28 mouse cellular contexts compared by ENCODE assay signal in genomic region chr16:90652821-90653220, GRCm38 (mm10).
A peak's percentile ranks its signal among the peaks of the same experiment; 100 is the strongest.
DNase-seq lines count a peak whose midpoint lies in the region; ATAC-seq and TF ChIP-seq lines count a peak whose summit lies in the region.
"Had no signal": no experiment of that assay in that cellular context is flagged by ENCODE, and none has a peak within 500 bp of the region (broad histone marks: within the 10 kb centered on the region; RNA-seq: fewer than 3 reads in every experiment).

No protein-coding gene starts in this region.

- no peaks in the 10 kb centered on the region for H3K36me3 ChIP-seq in kidney, postnatal 0 days (ENCODE audit: insufficient read depth, low read length)
- no peaks in the 10 kb centered on the region for H3K36me3 ChIP-seq in ES-Bruce4 (ENCODE audit: control insufficient read depth, insufficient read depth, low read length, poor library complexity, severe bottlenecking)
- H3K36me3 ChIP-seq in MEL (ENCODE audit: control insufficient read depth in 1 of 2, insufficient read depth in 2 of 2, low read length in 2 of 2), result no peaks in the 10 kb centered on the region
- H3K36me3 ChIP-seq in stomach, postnatal 0 days (ENCODE audit: control insufficient read depth, insufficient read depth, low read length), result no peaks in the 10 kb centered on the region
- H3K36me3 ChIP-seq: embryonic facial prominence, embryonic 12.5 days; forebrain, embryonic 15.5 days; hindbrain, embryonic 12.5 days; limb, embryonic 13.5 days; midbrain, embryonic 15.5 days; neural tube, embryonic 15.5 days; stomach, embryonic 15.5 days had no signal

- TF ChIP-seq EP300 in ES-Bruce4 (IDR thresholded peaks at IDR 0.05; ENCODE audit: insufficient read depth, low read depth, low read length) (no peak), MEL (IDR thresholded peaks at IDR 0.05; ENCODE audit: low read depth in 1 of 2, low read length in 2 of 2) (no peak)
- TF ChIP-seq EP300 in stomach, postnatal 0 days (optimal IDR thresholded peaks at IDR 0.05), result no peak

- 51% methylated on average over 4 of the region's 4 CpGs for WGBS in kidney, postnatal 0 days
- WGBS in stomach, postnatal 0 days, result 70% methylated on average over 4 of the region's 4 CpGs
- 73% methylated on average over 4 of the region's 4 CpGs for WGBS in cerebellum, adult 2 months

- H3K4me1 ChIP-seq in kidney, postnatal 0 days (replicated peaks; ENCODE audit: insufficient read depth, low read length), result no peaks in the 10 kb centered on the region
- no peaks in the 10 kb centered on the region for H3K4me1 ChIP-seq in ES-Bruce4 (ENCODE audit: control insufficient read depth, insufficient read depth, low read length)
- H3K4me1 ChIP-seq in MEL (ENCODE audit: control insufficient read depth in 1 of 2, insufficient read depth in 2 of 2, low read length in 2 of 2), result no peaks in the 10 kb centered on the region
- H3K4me1 ChIP-seq in stomach, postnatal 0 days (replicated peaks; ENCODE audit: control insufficient read depth, insufficient read depth), result no peaks in the 10 kb centered on the region
- 0 out of 2 replicates have a peak, but pooled peaks cover 5% of the 10 kb centered on the region for H3K4me1 ChIP-seq in cerebellum, adult 2 months (ENCODE audit: control insufficient read depth, insufficient read depth, low read length)

- TF ChIP-seq POLR2A in ES-Bruce4 (IDR thresholded peaks at IDR 0.05; ENCODE audit: insufficient read depth, low read length) (no peak), MEL (IDR thresholded peaks at IDR 0.05; ENCODE audit: control insufficient read depth in 1 of 2, insufficient read depth in 1 of 2, low read depth in 1 of 2, low read length in 2 of 2, poor library complexity in 1 of 2) (no peak)
- TF ChIP-seq POLR2A in cerebellum, adult 2 months (IDR thresholded peaks at IDR 0.05; ENCODE audit: borderline replicate concordance, insufficient read depth, low read length), result no peak

- no peaks in the 10 kb centered on the region for H3K9me3 ChIP-seq in kidney, postnatal 0 days (replicated peaks; ENCODE audit: low read length)
- H3K9me3 ChIP-seq in ES-Bruce4 (replicated peaks; ENCODE audit: control insufficient read depth, insufficient read depth, low read length, poor library complexity, severe bottlenecking) (no peaks in the 10 kb centered on the region), MEL (replicated peaks; ENCODE audit: insufficient read depth, low read length) (no peaks in the 10 kb centered on the region)
- no peaks in the 10 kb centered on the region for H3K9me3 ChIP-seq in stomach, postnatal 0 days (ENCODE audit: control insufficient read depth, low read length)
- H3K9me3 ChIP-seq: embryonic facial prominence, embryonic 12.5 days; forebrain, embryonic 15.5 days; hindbrain, embryonic 12.5 days; midbrain, embryonic 15.5 days; neural tube, embryonic 15.5 days; stomach, embryonic 15.5 days had no signal

- no peaks in the 10 kb centered on the region for H3K27me3 ChIP-seq in kidney, postnatal 0 days (ENCODE audit: insufficient read depth, low read length)
- no peaks in the 10 kb centered on the region for H3K27me3 ChIP-seq in ES-Bruce4 (ENCODE audit: control insufficient read depth, insufficient read depth, low read length, poor library complexity, severe bottlenecking)
- H3K27me3 ChIP-seq in MEL (ENCODE audit: control insufficient read depth in 1 of 2, insufficient read depth in 2 of 2, low read length in 2 of 2), result no peaks in the 10 kb centered on the region
- H3K27me3 ChIP-seq in stomach, postnatal 0 days (ENCODE audit: control insufficient read depth, insufficient read depth, low read length), result no peaks in the 10 kb centered on the region
- no peaks in the 10 kb centered on the region for H3K27me3 ChIP-seq in cerebellum, adult 2 months (ENCODE audit: control insufficient read depth, insufficient read depth, low read length)
- H3K27me3 ChIP-seq: embryonic facial prominence, embryonic 12.5 days; forebrain, embryonic 15.5 days; limb, embryonic 13.5 days; midbrain, embryonic 15.5 days; neural tube, embryonic 15.5 days; stomach, embryonic 15.5 days had no signal

- DNase-seq in kidney, postnatal 0 days (ENCODE audit: low spot score), result no peak
- DNase-seq in kidney, adult 9 months, result no peak
- DNase-seq in MEL (ENCODE audit: low read depth, low spot score), result peak; percentile 4
- no peak for DNase-seq in stomach, postnatal 0 days (ENCODE audit: low spot score)
- DNase-seq in frontal cortex, postnatal 14 days (ENCODE audit: low spot score in 2 of 2), result no peak
- DNase-seq in cerebellum, adult 2 months, result no peak
- DNase-seq: adrenal gland, adult 2 months; adrenal gland, postnatal 36 days; cerebellum, adult 18-20 months; cerebellum, postnatal 25 days; heart, postnatal 36 days; kidney, postnatal 25 days; lung, postnatal 10 days; right cerebral cortex, postnatal 25 days; thymus, postnatal 25 days had no signal

- H3K79me2 ChIP-seq in MEL (ENCODE audit: control insufficient read depth, insufficient read depth, low read length, poor library complexity), result no peaks in the 10 kb centered on the region

- no peak overlapping the region for H3K27ac ChIP-seq in kidney, postnatal 0 days
- H3K27ac ChIP-seq in ES-Bruce4 (ENCODE audit: insufficient read depth, low read length) (no peak overlapping the region), MEL (ENCODE audit: control insufficient read depth, low read depth, low read length) (no peak overlapping the region)
- H3K27ac ChIP-seq in stomach, postnatal 0 days (replicated peaks), result no peak overlapping the region
- H3K27ac ChIP-seq in cerebellum, adult 2 months (ENCODE audit: insufficient read depth, low read length), result no peak overlapping the region
- H3K27ac ChIP-seq: embryonic facial prominence, embryonic 12.5 days; forebrain, embryonic 15.5 days; hindbrain, embryonic 12.5 days; hindbrain, postnatal 0 days; limb, embryonic 13.5 days; midbrain, embryonic 15.5 days; neural tube, embryonic 15.5 days; stomach, embryonic 15.5 days had no signal

- no peak overlapping the region for H3K4me2 ChIP-seq in kidney, postnatal 0 days (ENCODE audit: low read length)
- no peak overlapping the region for H3K4me2 ChIP-seq in stomach, postnatal 0 days (replicated peaks; ENCODE audit: low read depth)
- H3K4me2 ChIP-seq: embryonic facial prominence, embryonic 12.5 days; forebrain, embryonic 15.5 days; heart, embryonic 11.5 days; hindbrain, embryonic 12.5 days; limb, embryonic 13.5 days; liver, embryonic 11.5 days; midbrain, embryonic 15.5 days; neural tube, embryonic 15.5 days; stomach, embryonic 15.5 days had no signal

- H3K9ac ChIP-seq in kidney, postnatal 0 days (ENCODE audit: low read depth, low read length), result no peak overlapping the region
- H3K9ac ChIP-seq in ES-Bruce4 (ENCODE audit: low read depth, poor library complexity, severe bottlenecking), result no peak overlapping the region
- no peak overlapping the region for H3K9ac ChIP-seq in MEL (ENCODE audit: control insufficient read depth, low read depth, low read length, poor library complexity, severe bottlenecking)
- no peak overlapping the region for H3K9ac ChIP-seq in stomach, postnatal 0 days (ENCODE audit: low read length)
- H3K9ac ChIP-seq: embryonic facial prominence, embryonic 12.5 days; forebrain, embryonic 15.5 days; hindbrain, embryonic 12.5 days; limb, embryonic 13.5 days; midbrain, embryonic 15.5 days; neural tube, embryonic 15.5 days; stomach, embryonic 15.5 days had no signal

- no peak for TF ChIP-seq RAD21 in MEL (IDR thresholded peaks at IDR 0.05; ENCODE audit: low read depth, low read length)

- no peak overlapping the region for H3K4me3 ChIP-seq in kidney, postnatal 0 days (replicated peaks; ENCODE audit: low read depth, low read length)
- H3K4me3 ChIP-seq in ES-Bruce4 (ENCODE audit: low read depth, low read length) (no peak overlapping the region), MEL (ENCODE audit: control insufficient read depth in 1 of 2, insufficient read depth in 1 of 2, low read depth in 2 of 2, low read length in 2 of 2) (no peak overlapping the region)
- H3K4me3 ChIP-seq in stomach, postnatal 0 days (ENCODE audit: low read depth, low read length), result no peak overlapping the region
- no peak overlapping the region for H3K4me3 ChIP-seq in cerebellum, adult 2 months (replicated peaks; ENCODE audit: insufficient read depth, low read depth, low read length)
- H3K4me3 ChIP-seq: embryonic facial prominence, embryonic 12.5 days; forebrain, embryonic 15.5 days; hindbrain, embryonic 12.5 days; limb, embryonic 13.5 days; midbrain, embryonic 15.5 days; neural tube, embryonic 15.5 days; stomach, embryonic 15.5 days had no signal

- ATAC-seq in kidney, postnatal 0 days (replicated peaks; ENCODE audit: low FRiP score, low read depth), result no peak
- no peak for ATAC-seq in stomach, postnatal 0 days (ENCODE audit: low FRiP score, low TSS enrichment)
- ATAC-seq: activated CD4-positive, CD25-positive, alpha-beta regulatory T cell, adult 4 months; forebrain, embryonic 15.5 days; hindbrain, postnatal 0 days; intestine, embryonic 16.5 days; midbrain, embryonic 15.5 days had no signal

- peak; percentile 23; the same call in 1 of the 2 replicates for TF ChIP-seq CTCF in kidney, postnatal 0 days (IDR thresholded peaks at IDR 0.05; ENCODE audit: low read depth)
- TF ChIP-seq CTCF in ES-Bruce4 (IDR thresholded peaks at IDR 0.05; ENCODE audit: low read depth, low read length), result peak; percentile 25
- TF ChIP-seq CTCF in MEL (IDR thresholded peaks at IDR 0.05 in 2 of 3, conservative IDR thresholded peaks at IDR 0.05 in 1 of 3; ENCODE audit: control insufficient read depth in 1 of 3, insufficient read depth in 1 of 3, low read depth in 2 of 3, low read length in 3 of 3, poor library complexity in 1 of 3, severe bottlenecking in 1 of 3), result peak in 1 of 3 experiments; percentile 5; a peak in 1 of 6 replicates
- peak; percentile 27; the same call in 1 of the 2 replicates for TF ChIP-seq CTCF in stomach, postnatal 0 days (IDR thresholded peaks at IDR 0.05; ENCODE audit: low read depth)
- TF ChIP-seq CTCF in cerebellum, adult 2 months (IDR thresholded peaks at IDR 0.05; ENCODE audit: borderline replicate concordance, insufficient read depth, low read depth, low read length), result no peak

TF ChIP-seq in MEL, 35 proteins besides CTCF, POLR2A, EP300 and RAD21 (continues in another document):
- TF ChIP-seq E2F4 (IDR thresholded peaks at IDR 0.05; ENCODE audit: borderline replicate concordance, low read depth, low read length) (no peak), MYC (IDR thresholded peaks at IDR 0.05; ENCODE audit: low read depth, low read length) (no peak), POLR2AphosphoS5 (IDR thresholded peaks at IDR 0.05; ENCODE audit: borderline replicate concordance, low read depth, low read length) (no peak), NELFE (IDR thresholded peaks at IDR 0.05; ENCODE audit: low read depth, low read length) (no peak), GATA1 (IDR thresholded peaks at IDR 0.05; ENCODE audit: low read depth, low read length) (no peak), MAFK (IDR thresholded peaks at IDR 0.05; ENCODE audit: borderline replicate concordance, low read depth, low read length) (no peak), JUND (IDR thresholded peaks at IDR 0.05; ENCODE audit: low read depth, low read length) (no peak), ZMIZ1 (IDR thresholded peaks at IDR 0.05; ENCODE audit: low read depth, low read length) (no peak), TCF12 (IDR thresholded peaks at IDR 0.05; ENCODE audit: low read depth, low read length) (no peak), ELF1 (IDR thresholded peaks at IDR 0.05; ENCODE audit: low read depth, low read length) (no peak), KAT2A (conservative IDR thresholded peaks at IDR 0.05; ENCODE audit: low read depth, low read length) (no peak)
